Mouse (Mus musculus): ENCODE results near the gene Ddx11.

DNA sequence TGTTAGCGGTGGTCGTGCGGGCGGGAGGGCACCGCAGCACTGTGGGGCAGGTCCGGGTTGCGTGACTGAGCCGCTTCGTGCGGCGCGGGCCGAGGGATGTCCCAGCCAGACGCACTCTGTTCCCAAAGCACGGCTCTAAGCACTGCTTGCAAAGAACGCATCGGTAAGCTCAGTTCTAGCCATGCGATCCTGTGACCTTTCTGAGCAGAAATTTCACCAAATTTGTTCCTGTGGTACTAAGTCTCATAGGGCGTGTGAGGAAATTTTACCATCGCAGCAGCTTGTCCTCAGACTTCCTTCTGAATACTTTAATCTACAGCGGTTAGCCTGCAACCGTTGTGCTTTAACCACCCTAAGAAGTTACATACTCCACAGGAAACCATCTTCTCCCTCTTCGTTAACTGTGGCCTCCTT is 45.9 kb upstream of the Ddx11 start:
- no peak for TF ChIP-seq MYOD1 (IDR thresholded peaks at IDR 0.05; ENCODE audit: control insufficient read depth, insufficient read length, low read depth)
- TF ChIP-seq CTCF (IDR thresholded peaks at IDR 0.05; ENCODE audit: control insufficient read depth, insufficient read depth, insufficient read length), result no peak
